Mouse (Mus musculus): ENCODE data around the gene Wfdc18.

GRCm38 (mm10) chr11:83753581-83754181 lies 44.9 kb downstream of the Wfdc18 start, which contains the start of gene Heatr6:
- TF ChIP-seq ETS1 (conservative IDR thresholded peaks at IDR 0.05; ENCODE audit: low read depth, low read length) = no peak
- no peak for TF ChIP-seq E2F4 (IDR thresholded peaks at IDR 0.05; ENCODE audit: insufficient replicate concordance, low read depth, low read length)
- TF ChIP-seq CTCF (conservative IDR thresholded peaks at IDR 0.05 in 1 of 2, IDR thresholded peaks at IDR 0.05 in 1 of 2; ENCODE audit: low read depth in 2 of 2, low read length in 2 of 2) = no peak
- TF ChIP-seq KAT2A (IDR thresholded peaks at IDR 0.05; ENCODE audit: insufficient replicate concordance, low read length) = peak; percentile 88; the same call in 1 of the 2 replicates
- no peak for TF ChIP-seq ZKSCAN1 (IDR thresholded peaks at IDR 0.05; ENCODE audit: borderline replicate concordance, low read depth, low read length)
- TF ChIP-seq CHD1 (IDR thresholded peaks at IDR 0.05; ENCODE audit: low read depth, low read length) = no peak
- peak; percentile 78 for TF ChIP-seq MXI1 (IDR thresholded peaks at IDR 0.05; ENCODE audit: low read depth, low read length)

Data from CH12.LX (cell line).